Mouse (Mus musculus) heart, adult 2 months (tissue): ENCODE results near the gene Mta1.

Source experiments
- CTCF ChIP-seq: fragments of 200-600 bp; IDR thresholded peaks from 2 replicates; pipeline ENCODE4 v1.8.1; 2022; ENCODE audit warnings: antibody characterized with exemption, mild to moderate bottlenecking, moderate library complexity
- POLR2A ChIP-seq: fragments of 200-500 bp; IDR thresholded peaks from 2 replicates; pipeline ENCODE4 v1.6.1; 2011; ENCODE audit warnings: mild to moderate bottlenecking, low read depth, low read length, control low read depth; ENCODE audit not compliant: insufficient read depth

- no peak for TF ChIP-seq POLR2A
- no peak for TF ChIP-seq CTCF
Measured at GRCm38 (mm10) chr12:113087276-113087675, 10.8 kb upstream of the Mta1 start.
